Mouse (Mus musculus): Measurements from ENCODE around the gene Olfr1265.

DNA sequence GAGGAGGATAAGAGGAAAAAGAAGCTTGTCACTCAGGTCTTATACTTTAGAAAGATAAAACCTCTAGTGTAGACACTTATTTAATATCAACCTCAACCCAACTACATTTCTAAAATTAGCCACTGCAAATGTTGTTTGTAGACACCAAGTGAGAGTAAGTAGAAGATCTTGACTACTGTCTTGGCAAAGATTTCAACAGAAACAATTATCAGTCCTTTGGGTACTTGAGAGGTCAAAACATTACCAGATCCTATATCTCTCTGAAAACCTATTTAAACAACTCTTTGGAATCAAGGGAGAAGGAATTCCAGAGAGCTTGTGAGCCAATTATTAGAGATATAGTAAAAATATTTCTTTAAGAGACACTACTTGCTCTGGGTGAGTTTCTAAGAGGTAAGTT lies 44.2 kb upstream of the Olfr1265 start, which contains the start of gene Olfr1261:
- no peak for TF ChIP-seq CTCF (IDR thresholded peaks at IDR 0.05; ENCODE audit: insufficient read depth, low read depth, low read length)
- no peak for TF ChIP-seq POLR2A (IDR thresholded peaks at IDR 0.05; ENCODE audit: insufficient read depth, low read depth, low read length)
